Mouse (Mus musculus) liver, embryonic 12.5 days (tissue): ENCODE data around the gene Arpc2. TPM values are rescaled to one million over a fixed set of nuclear protein-coding genes. Genes with fewer than 3 reads are reported as not detected.

Source experiments
- ATAC-seq: fragments of 200-750 bp; cut with Nextera tagmentation; 2 replicates; pipeline ENCODE4 v1.8.0; 2017; ENCODE audit warnings: moderate number of reproducible peaks, mild to moderate bottlenecking, moderate library complexity
- H3K27ac ChIP-seq: fragments of 300-500 bp; sonication (generic); 2 replicates; pipeline ENCODE4 v1.5.1; 2016; ENCODE audit warnings: mild to moderate bottlenecking
- H3K27me3 ChIP-seq: fragments of 300-500 bp; sonication (generic); replicated peaks from 2 replicates; pipeline ENCODE4 v1.6.1; 2016; ENCODE audit warnings: mild to moderate bottlenecking, moderate library complexity
- H3K36me3 ChIP-seq: fragments of 300-500 bp; sonication (generic); 2 replicates; pipeline ENCODE4 v1.6.1; 2016; ENCODE audit warnings: mild to moderate bottlenecking, moderate library complexity
- H3K4me1 ChIP-seq: fragments of 300-500 bp; sonication (generic); 2 replicates; pipeline ENCODE4 v1.6.1; 2016
- H3K4me2 ChIP-seq: fragments of 300-500 bp; sonication (generic); 2 replicates; pipeline ENCODE4 v1.6.1; 2016; ENCODE audit warnings: mild to moderate bottlenecking, moderate library complexity
- H3K4me3 ChIP-seq: fragments of 300-500 bp; sonication (generic); 2 replicates; pipeline ENCODE4 v1.5.1; 2016; ENCODE audit warnings: mild to moderate bottlenecking, moderate library complexity
- H3K9ac ChIP-seq: fragments of 300-500 bp; sonication (generic); 2 replicates; pipeline ENCODE4 v1.6.1; 2016; ENCODE audit warnings: mild to moderate bottlenecking, moderate library complexity
- H3K9me3 ChIP-seq: fragments of 300-500 bp; sonication (generic); replicated peaks from 2 replicates; pipeline ENCODE4 v1.6.1; 2016; ENCODE audit warnings: mild to moderate bottlenecking, moderate library complexity
- WGBS: fragments of 180-500 bp; shearing (Covaris S2); methylation state at CpG from one replicate; pipeline ENCODE4 v1.1.7; 2016; ENCODE audit not compliant: insufficient replicate concordance; 5-methylcytosine and 5-hydroxymethylcytosine counted together
- microRNA counts: library from miRNA; unstranded; fragments of <30 nt; microRNA quantifications from one replicate; lab custom pipeline; 2017
- microRNA-seq: library from miRNA; unstranded; fragments of <30 nt; microRNA quantifications from one replicate; pipeline ENCODE4, GENCODE M21; 2017
- polyA plus RNA-seq: library from polyadenylated mRNA; unstranded; fragments of >200 nt; fragmentation: Nextera tagmentation; extraction: Ambion mirVana; gene quantifications from 2 replicates; pipeline ENCODE4 v1.2.1, GENCODE M21; 2016

The Arpc2 gene
- polyA plus RNA-seq, 1 experiment from 2014 or later, result 268 TPM

- peaks cover 65% of the 10 kb centered on the region for H3K4me1 ChIP-seq
- H3K4me2 ChIP-seq, result peak within 1 kb of the TSS; percentile 95
- H3K9me3 ChIP-seq, result no peaks in the 10 kb centered on the region
- no peaks in the 10 kb centered on the region for H3K27me3 ChIP-seq
- peak within 1 kb of the TSS; percentile 71 for H3K4me3 ChIP-seq
- H3K27ac ChIP-seq, result no peak within 1 kb of the TSS
- no peaks in the 10 kb centered on the region for H3K36me3 ChIP-seq
- peak within 1 kb of the TSS; percentile 87 for H3K9ac ChIP-seq
- WGBS, result 88% methylated on average over 2 of the region's 2 CpGs
- no peak for ATAC-seq
Measured at GRCm38 (mm10) chr1:74305522-74305921, 69.6 kb downstream of the Arpc2 start, which contains the start of gene Tmbim1. TSS of gene Tmbim1 (minus strand) at chr1:74305622.

GRCm38 (mm10) chr1:74307146-74307545 lies 71.3 kb downstream of the Arpc2 start:
- no peaks in the 10 kb centered on the region for H3K27me3 ChIP-seq
- ATAC-seq, result no peak
- peaks cover 50% of the 10 kb centered on the region for H3K4me1 ChIP-seq
- H3K4me3 ChIP-seq, result no peak overlapping the region
- no peak overlapping the region for H3K4me2 ChIP-seq
- no peaks in the 10 kb centered on the region for H3K36me3 ChIP-seq
- H3K27ac ChIP-seq, result no peak overlapping the region
- 88% methylated on average over 1 of the region's 1 CpGs for WGBS
- H3K9ac ChIP-seq, result no peak overlapping the region
- H3K9me3 ChIP-seq, result no peaks in the 10 kb centered on the region

GRCm38 (mm10) chr1:74308001-74308964 lies 72.4 kb downstream of the Arpc2 start:
- no peak for ATAC-seq
- Histone ChIP-seq H3K9me3 (no peaks in the 10 kb centered on the region), H3K4me2 (no peak overlapping the region), H3K27ac (no peak overlapping the region), H3K9ac (no peak overlapping the region), H3K36me3 (no peaks in the 10 kb centered on the region), H3K27me3 (no peaks in the 10 kb centered on the region), H3K4me1 (peaks cover 39% of the 10 kb centered on the region), H3K4me3 (no peak overlapping the region)
- 56% methylated on average over 10 of the region's 10 CpGs for WGBS

GRCm38 (mm10) chr1:74309767-74310166 lies 73.9 kb downstream of the Arpc2 start:
- no peaks in the 10 kb centered on the region for H3K36me3 ChIP-seq
- H3K4me1 ChIP-seq, result peaks cover 28% of the 10 kb centered on the region
- no peaks in the 10 kb centered on the region for H3K9me3 ChIP-seq
- no peaks in the 10 kb centered on the region for H3K27me3 ChIP-seq
- no peak overlapping the region for H3K9ac ChIP-seq
- 16% methylated on average over 3 of the region's 3 CpGs for WGBS
- H3K4me3 ChIP-seq, result no peak overlapping the region
- no peak for ATAC-seq
- H3K27ac ChIP-seq, result no peak overlapping the region
- H3K4me2 ChIP-seq, result no peak overlapping the region

GRCm38 (mm10) chr1:74313049-74313692 lies 77.3 kb downstream of the Arpc2 start:
- WGBS, result 1% methylated on average over 3 of the region's 3 CpGs
- Histone ChIP-seq H3K4me1 (peaks cover 11% of the 10 kb centered on the region), H3K27me3 (no peaks in the 10 kb centered on the region), H3K27ac (no peak overlapping the region), H3K36me3 (no peaks in the 10 kb centered on the region), H3K4me3 (no peak overlapping the region), H3K9ac (no peak overlapping the region), H3K9me3 (no peaks in the 10 kb centered on the region), H3K4me2 (no peak overlapping the region)
- ATAC-seq, result peak; percentile 38; the same call in 1 of the 2 replicates

GRCm38 (mm10) chr1:74314796-74315195 lies 78.9 kb downstream of the Arpc2 start:
- 61% methylated on average over 3 of the region's 3 CpGs for WGBS
- Histone ChIP-seq H3K27me3 (no peaks in the 10 kb centered on the region), H3K4me1 (peaks cover 3% of the 10 kb centered on the region), H3K9ac (no peak overlapping the region), H3K4me2 (no peak overlapping the region), H3K4me3 (no peak overlapping the region), H3K27ac (no peak overlapping the region), H3K9me3 (no peaks in the 10 kb centered on the region), H3K36me3 (no peaks in the 10 kb centered on the region)
- ATAC-seq, result no peak

GRCm38 (mm10) chr1:74316114-74316827 lies 80.4 kb downstream of the Arpc2 start:
- no peak overlapping the region for H3K4me2 ChIP-seq
- no peak overlapping the region for H3K27ac ChIP-seq
- no peak for ATAC-seq
- H3K9me3 ChIP-seq, result no peaks in the 10 kb centered on the region
- H3K4me3 ChIP-seq, result no peak overlapping the region
- 65% methylated on average over 4 of the region's 4 CpGs for WGBS
- no peaks in the 10 kb centered on the region for H3K27me3 ChIP-seq
- H3K4me1 ChIP-seq, result no peaks in the 10 kb centered on the region
- H3K36me3 ChIP-seq, result no peaks in the 10 kb centered on the region
- no peak overlapping the region for H3K9ac ChIP-seq

MicroRNAs encoded within 50 kb of the gene (microRNA counts, 519-probe panel; counts per million panel counts)
- microRNA mmu-miR-1928 (lab: Ali Mortazavi, UCI), result 582 counts per million, percentile 70 among the panel's probes with 10 or more counts

Small RNAs within 50 kb of the gene (microRNA-seq; reads per million reads assigned to microRNA genes)
- gene Mir1928, result not detected

Other genes with a start within 250 kb of the Arpc2 start
- 13.1 and 16.1 TPM in 2 replicates for gene Tns1, start 111.6 kb upstream of the Arpc2 start, polyA plus RNA-seq
- gene Rufy4, start 110.5 kb upstream of the Arpc2 start, polyA plus RNA-seq, result 0.16 and 0.20 TPM in 2 replicates
- 0.65 and 0.97 TPM in 2 replicates for gene Cxcr2, start 82.1 kb upstream of the Arpc2 start, polyA plus RNA-seq
- gene Cxcr1, start 41.5 kb upstream of the Arpc2 start, polyA plus RNA-seq, result not detected in 2 replicates
- gene Gpbar1, start 42.5 kb downstream of the Arpc2 start, polyA plus RNA-seq, result 1.2 and 1.5 TPM in 2 replicates
- gene Aamp, start 48.7 kb downstream of the Arpc2 start, polyA plus RNA-seq, result 119 and 120 TPM in 2 replicates
- 45.7 and 48.7 TPM in 2 replicates for gene Pnkd, start 48.8 kb downstream of the Arpc2 start, polyA plus RNA-seq
- 17.5 and 18.6 TPM in 2 replicates for gene Tmbim1, start 69.5 kb downstream of the Arpc2 start, polyA plus RNA-seq
- gene Catip, start 126.0 kb downstream of the Arpc2 start, polyA plus RNA-seq, result 0.11 and 0.14 TPM in 2 replicates
- 8.6 and 9.0 TPM in 2 replicates for gene Slc11a1, start 139.1 kb downstream of the Arpc2 start, polyA plus RNA-seq
- 42.0 and 42.4 TPM in 2 replicates for gene Ctdsp1, start 155.4 kb downstream of the Arpc2 start, polyA plus RNA-seq
- 0.81 and 0.93 TPM in 2 replicates for gene Vil1, start 173.3 kb downstream of the Arpc2 start, polyA plus RNA-seq